Mouse (Mus musculus): ENCODE data around the gene Enpp6.

Enpp6 gene

DNA sequence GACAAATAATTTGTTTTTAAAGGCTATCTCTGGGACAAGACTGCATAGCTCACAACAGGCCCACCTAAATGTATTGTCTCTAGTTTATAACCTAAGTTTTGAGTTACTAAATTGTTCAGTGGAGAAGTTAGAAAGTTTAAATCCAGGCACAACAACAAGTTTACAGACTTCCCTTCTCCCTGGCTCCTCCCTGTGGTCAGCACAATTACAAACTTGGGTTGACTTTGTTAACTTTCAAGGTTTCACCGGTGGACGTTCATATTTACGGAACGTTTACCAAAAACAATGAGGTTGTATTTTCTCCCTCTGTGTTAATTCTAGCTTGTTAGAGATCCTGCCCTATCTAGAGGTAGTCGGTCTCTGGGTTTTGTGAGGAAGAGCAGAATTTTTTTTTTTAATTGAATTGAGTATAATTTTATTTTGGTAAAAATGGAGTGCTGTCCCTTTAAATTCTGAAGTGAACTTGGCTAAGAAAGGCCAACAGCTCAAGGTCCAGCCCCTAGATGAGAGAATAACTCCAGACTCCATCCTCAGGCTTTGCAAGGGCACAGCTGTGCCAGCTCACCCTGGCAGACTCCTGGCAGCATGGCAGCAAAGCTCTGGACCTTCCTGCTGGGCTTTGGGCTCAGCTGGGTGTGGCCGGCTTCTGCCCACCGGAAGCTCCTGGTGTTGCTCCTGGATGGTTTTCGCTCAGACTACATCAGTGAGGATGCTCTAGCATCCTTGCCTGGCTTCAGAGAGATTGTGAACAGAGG, at the start of gene Enpp6:
TSS of gene Enpp6 (plus strand) at position 502 of the 755 bp plus-strand sequence.
- DNase-seq (ENCODE audit: low spot score) = no peak

DNA sequence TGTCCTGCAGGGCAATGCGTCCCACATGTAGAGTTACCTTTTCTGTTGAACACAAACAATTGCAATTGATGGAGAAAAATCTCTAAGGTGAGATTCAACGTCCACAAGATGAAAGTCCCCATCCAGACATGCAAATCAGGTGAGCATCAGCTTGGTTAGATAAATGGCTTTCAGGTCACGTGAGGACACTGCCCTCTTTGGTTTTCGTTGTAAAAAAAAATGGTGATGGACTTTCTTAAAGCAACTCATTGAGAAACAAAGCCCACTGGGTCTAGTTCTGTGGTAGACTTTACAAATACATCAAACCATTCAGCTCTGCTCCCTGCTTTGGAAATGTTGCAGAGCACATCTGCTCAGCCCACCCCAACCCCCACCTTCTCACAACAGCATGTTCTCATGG, 48.5 kb upstream of the Enpp6 start:
- DNase-seq (ENCODE audit: low spot score) = no peak

DNA sequence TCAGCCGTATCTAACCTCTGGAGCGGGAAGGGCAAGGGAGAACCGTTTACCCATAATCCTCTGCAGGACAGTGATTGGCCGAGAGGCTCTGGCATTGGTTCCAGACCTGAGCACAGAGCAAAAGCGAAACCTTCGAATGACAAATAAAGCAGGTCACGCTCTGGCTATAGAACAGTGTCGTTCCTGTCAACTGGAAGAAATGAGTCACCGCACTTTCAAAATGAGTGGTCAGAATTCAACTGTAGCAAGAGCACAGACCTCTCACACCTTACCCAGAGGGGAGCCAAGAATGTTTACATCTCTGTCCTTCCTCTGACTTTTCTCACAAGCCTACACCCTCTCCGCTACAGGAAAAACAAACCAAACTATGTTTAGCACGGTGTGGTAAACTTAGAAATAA, 45.4 kb upstream of the Enpp6 start:
- no peak for DNase-seq (ENCODE audit: low spot score)

DNA sequence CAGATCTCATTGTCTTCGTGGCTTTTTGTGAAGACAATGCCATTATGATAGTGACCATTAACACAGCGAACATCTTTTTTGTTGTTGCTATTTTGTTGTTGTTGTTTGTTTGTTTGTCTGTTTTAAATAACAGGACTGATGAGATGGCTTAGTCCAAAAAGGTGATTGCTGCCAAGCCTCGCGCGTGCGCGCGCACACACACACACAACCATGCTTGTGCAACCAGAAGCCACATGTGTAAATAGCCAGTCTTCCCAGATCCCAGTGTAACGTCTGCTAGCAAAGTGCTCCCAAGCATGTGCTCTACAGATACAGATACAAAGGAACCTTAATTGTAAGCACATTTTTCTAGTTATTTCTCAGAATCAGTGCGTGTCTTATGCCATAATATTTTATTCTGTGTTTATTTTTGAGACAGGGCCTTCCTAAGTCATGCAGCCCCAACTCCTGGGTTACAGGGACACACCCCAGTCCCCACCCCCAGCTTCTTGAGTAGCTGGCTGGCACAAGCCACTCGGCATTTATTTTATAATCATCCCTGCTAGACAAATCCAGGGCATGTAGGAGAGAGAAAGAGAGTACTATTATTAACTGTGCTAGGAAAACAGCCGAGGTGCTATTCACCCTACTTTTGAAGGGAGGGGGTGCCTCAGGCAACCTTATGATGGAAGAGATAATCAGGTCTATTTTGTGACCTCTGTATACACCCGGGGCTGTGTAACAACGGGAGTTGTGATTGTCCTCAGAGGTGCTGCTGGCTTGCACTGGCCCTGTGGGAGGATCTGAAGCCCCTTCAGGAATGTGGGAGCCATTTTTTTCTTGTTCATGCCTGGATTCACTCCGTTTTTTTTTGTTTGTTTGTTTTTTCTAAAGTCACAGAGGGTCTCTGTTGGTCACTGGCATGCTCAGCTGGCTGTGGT, 44.7 kb upstream of the Enpp6 start:
- no peak for DNase-seq (ENCODE audit: low spot score)

DNA sequence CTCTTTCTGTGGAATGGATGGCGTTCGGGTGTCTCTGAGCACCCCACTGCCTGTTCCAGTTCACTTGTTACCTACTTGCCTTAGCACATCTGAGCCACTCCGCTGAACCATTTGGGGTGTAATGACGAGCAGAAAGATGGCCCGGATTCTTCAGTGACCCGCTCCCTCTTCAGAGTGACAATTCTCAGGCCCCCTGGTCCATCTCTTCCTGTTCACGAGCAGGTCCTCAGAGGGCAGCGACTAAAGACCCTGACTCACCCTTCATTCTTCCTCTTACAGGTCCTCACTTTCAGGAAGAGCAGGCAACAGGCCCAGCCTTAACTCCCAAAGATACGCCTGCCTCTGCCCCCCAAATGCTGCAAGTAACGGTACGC, 44.0 kb upstream of the Enpp6 start:
- DNase-seq (ENCODE audit: low spot score) = no peak

DNA sequence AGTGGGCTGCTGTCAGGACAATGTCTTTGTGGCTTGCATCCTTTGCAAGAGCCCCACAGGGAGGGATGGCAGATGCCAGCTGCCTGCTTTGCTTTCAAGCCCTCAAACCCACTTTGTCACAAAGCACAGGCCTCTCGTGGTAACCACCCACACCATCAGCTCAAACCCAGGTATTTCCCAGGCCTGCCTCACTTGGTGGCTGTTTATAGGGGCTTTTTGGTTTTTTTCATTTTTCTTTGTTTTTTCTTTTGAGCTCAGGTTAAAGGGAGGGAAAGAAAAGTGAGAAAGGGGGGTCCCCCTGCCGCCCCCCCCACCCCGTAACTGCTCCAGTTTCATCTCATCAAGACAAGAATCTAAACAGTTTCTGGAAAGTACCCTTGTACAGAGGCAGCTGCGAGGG, 43.4 kb upstream of the Enpp6 start:
- no peak for DNase-seq (ENCODE audit: low spot score)

DNA sequence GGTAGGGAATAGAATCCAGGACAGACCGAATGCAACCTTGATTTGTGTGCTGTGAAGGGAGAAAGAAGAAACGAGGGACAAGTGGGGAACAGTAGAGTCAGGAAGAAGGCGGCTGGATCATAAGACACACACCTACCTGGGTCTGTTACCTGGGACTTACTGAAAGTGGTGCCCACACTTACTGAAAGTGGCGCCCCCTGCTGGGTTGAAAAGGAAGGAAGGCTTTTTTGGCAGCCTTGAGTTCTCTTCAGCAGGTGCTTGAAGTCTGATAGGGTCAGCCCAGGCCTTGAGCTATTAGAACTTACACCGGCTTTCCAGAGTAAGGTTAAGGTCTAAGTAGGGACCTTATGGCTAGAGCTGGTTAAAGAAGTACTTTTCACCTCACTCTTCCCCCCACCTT, 40.5 kb upstream of the Enpp6 start:
- DNase-seq (ENCODE audit: low spot score) = peak; percentile 12

DNA sequence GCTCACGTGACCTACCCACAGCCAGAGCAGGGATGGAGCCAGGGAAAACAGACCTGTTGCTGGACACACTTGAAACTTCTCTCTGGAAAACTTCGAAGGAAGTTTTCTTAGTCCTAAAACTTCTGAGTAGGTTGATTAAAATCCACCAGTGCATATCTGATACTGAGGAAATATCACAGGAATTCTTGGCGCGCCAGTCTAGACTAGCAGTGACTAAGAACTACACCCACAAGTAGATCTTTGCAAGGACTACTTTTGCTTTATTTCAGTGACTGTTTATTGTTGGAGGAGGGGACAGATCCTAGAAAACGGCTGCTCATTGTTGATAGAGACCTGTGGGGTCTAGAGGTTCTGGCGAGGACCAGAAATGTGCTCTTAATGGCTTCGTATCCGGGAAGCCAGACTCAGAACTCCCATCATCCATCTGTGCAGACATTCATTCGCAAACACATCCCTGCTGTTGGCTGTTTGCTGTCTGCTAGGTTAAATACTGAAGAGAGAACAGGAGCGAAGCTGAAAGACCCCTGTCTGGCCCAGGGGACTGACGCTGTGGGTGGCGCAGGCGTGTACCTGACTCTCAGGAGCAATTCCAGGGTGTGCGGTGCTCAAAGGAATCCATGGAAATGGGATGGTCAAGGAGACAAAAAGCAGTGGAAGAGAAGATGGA, 38.5 kb upstream of the Enpp6 start:
- no peak for DNase-seq (ENCODE audit: low spot score)

DNA sequence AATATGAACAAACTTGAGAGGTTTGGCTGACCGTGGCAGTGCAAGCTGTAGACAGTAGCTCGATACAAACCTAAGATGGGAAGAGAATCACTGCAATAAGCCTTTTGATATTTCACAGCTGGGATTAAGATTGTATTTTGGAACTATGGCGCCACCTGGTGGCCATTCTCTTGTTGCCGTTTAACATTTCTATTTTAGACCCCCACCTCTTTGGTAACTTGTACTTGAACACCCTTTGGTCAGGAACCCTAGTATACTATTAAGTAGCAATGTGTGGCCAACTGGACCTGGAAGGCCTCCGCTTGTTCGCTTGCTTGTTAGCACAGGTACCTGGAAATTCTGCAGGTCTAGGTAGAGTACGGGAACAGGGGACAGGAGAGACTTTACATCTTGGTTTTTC, 33.2 kb upstream of the Enpp6 start:
- peak; percentile 66 for DNase-seq (ENCODE audit: low spot score)

DNA sequence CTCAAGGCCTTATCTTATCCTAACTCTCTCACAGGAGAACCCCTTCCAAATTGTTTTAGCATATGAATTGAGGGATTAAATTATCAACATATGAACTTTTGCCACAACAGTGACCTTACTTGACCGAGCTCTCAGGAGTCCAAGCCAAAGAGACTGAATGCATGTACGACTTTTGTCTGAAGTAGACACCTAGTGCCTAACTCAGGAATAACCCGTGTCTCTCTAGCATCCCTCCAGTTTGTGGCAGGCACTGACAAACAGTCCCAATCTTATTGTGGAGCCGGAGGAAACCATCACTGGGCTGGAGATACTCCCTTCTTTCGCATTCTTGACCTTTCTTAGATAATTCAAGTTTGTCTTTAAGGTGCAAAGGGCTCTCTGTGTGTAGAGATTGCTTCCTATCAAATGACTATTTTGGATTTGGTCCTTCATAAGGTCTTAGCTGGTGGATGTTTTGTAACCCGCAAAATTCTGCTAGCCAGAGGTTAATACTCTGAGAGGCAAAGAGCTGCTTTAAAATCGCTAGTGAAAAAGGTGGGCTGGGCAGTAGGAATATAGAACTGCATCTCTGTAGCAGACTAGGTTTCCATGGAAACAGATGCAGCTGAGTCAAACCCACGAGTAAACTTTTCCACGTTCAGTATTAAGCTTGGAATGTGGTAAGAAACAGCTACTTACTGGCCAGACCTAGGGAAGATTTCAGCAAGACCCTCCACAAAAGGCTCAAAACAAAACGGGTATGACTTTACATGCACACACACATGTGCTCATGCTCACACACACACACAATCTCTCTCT, 23.9 kb upstream of the Enpp6 start:
- no peak for DNase-seq (ENCODE audit: low spot score)

DNA sequence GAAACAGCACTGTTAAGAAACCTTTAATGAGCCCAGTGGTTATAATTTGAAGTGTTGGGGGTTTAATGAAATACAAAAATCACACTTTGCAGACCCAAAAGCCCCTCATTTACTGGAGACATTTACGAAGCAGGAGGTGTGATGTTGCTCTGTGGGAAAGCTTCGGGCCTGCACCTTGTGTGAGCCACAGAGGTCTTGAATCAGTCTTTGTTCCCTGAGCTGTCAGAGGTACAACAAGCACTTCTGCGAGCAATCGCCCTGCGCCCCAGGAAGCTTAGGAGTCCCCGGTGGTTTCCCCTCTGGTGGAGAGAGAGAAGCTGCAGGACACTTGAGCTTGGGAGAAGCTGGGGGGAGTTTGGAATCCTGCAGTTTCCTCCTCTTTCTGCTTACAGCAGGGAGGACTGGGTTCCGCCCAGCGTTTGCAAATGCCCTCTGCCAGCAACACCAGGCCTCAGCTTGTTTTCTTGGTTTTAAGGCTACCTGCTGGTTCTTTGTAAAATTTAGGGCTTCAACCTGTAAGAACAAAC, 23.0 kb upstream of the Enpp6 start:
- DNase-seq (ENCODE audit: low spot score) = no peak

DNA sequence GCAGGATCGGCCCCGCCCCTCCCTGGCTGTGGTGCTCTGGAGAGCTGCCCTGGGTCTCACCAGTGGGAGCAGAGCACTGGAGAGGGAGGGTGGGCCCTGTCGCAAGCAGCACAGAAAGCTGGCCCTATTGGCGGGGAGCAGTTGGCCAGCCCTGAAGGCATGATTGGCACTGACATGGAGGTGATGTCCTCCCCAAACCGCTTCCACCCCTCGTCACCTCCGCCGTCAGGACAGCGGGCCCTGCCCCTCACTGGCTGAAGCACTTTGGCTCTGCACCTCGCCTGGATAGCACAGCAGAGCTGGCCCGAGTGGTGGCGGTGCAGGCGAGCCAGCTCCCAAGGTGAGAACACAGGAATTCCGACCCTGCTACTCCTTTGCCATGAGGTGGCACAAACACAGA, 20.9 kb upstream of the Enpp6 start:
- DNase-seq (ENCODE audit: low spot score) = no peak

DNA sequence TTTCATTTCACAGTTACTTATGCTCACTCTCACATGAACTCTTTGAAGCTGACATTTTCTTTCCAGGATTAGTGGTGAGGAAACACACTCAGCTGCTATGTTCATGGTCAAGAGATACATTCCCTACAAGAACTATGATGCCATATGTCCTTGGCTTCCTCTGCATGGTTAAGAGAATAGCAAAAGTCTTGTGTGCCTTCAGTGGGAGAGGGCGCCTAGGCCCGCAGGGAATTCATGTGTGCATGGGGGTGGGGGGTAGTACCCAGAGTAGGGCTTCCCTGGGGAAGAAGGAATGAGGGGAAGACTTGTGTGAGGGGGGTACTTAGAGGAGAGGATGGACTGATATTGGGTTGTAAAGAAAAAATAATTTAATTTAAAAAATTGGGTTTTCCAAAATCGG, 18.0 kb upstream of the Enpp6 start:
- no peak for DNase-seq (ENCODE audit: low spot score)

DNA sequence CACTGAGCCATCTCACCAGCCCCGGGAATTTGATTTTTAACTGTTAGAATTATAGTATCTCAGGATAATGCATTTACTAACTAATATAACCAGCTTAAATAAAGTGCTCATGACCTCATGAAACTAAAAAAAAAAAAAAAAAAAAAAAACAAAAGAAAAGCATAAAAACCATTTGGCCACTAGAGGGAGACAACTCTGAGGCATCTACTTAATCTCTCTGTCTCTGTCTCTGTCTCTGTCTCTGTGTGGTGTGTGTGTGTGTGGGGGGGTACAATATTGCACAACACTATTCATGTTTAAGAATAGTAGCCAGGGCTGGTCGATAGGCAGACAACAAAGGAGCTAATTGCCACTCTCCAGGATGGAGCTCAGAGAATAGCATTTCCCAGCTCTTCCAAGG, 17.3 kb upstream of the Enpp6 start:
- no peak for DNase-seq (ENCODE audit: low spot score)

DNA sequence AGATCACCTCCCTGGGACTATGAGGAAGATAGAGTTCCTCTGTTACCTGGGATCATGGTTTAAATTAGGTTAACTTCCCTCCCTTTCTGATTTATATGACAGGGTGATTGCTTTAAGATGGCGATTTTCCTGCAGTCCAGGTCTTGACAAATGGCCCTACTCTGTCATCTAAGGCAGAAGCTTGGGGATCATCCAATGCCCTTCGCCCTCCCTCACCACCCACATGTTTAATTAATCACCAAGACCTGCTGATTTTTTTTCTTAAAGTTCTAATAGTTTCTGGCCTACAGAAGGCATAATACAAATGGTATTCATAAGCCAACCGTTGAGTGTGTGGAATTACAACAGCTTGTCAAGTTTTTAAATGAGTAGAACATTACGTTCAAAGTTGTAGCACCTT, 9.3 kb upstream of the Enpp6 start:
- DNase-seq (ENCODE audit: low spot score) = no peak

DNA sequence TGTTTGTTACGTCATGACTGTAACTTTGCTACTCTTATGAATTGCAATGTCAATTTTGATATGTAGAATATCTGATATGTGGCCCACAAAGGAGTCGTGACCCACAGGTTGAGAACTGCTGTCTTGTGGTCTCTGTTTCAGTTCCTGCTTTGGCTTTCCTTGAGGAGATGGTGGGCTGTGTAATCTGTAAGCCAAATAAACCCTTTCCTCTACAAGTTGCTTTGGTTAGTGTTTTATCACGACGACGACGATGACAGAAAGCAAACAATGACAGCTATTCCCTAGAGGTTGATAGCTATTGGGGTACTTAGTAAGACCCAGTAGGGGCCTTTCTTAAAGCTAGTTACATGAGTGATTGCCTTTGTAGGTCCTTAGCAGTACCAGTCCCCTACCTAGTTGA, 4.5 kb upstream of the Enpp6 start:
- no peak for DNase-seq (ENCODE audit: low spot score)

DNA sequence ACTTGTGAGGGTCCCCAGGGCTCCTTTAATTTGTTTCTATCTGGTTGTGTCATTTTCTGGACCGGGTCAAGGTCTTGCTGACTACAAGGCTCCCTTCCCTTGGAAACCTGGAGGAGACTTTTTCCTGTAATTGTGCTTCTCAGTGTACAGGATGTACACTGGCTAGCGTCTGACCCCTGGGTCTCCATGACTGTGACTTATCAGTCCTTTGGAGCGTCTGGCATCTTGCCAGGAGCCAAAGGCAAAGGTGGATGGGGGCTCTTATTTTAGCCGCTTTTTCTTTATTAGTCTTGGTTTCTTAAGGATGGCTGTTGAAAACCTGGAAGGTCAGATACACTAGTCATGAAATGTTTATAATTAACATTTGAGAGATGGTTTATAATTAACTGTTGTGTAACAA, 3.9 kb upstream of the Enpp6 start:
- DNase-seq (ENCODE audit: low spot score) = no peak

DNA sequence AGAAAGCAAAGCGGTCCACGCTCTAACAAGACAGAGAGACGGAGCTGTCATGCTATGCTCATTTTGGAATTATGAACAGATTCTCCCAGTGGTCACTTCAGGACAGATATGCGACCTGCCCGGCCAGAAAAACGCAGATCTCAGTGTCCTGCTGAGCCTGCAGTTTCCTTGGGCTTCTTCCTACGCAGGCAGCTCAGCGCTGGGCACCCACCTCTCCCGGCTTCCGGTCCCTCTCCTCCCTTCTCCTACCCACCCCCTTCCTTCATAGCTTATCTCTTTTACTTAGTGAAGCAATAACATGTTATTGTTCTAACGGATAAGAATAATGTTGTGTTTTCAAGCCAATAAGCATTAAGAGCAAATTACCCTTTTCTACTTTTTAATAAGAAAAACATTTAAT, 2.0 kb upstream of the Enpp6 start:
- DNase-seq (ENCODE audit: low spot score) = no peak

DNA sequence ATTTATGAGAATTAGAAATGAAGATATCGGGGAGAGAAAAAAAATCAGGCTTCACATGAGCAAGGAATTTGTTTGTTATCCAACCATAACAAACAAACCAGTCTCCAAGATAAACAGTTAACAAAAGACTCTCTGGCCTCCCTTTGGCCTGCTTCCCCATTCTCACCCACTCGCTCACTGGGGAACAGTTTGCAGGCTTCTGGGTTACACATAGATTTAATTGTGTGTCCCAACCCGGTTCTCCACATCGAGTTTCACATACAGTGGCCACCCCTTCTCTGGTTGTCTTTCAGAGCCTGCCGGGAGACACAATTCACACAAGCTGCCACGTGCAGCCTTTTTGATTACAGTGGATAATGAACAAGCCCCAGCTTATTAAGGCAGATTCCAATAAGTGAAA, 1.7 kb downstream of the Enpp6 start:
- no peak for DNase-seq (ENCODE audit: low spot score)

DNA sequence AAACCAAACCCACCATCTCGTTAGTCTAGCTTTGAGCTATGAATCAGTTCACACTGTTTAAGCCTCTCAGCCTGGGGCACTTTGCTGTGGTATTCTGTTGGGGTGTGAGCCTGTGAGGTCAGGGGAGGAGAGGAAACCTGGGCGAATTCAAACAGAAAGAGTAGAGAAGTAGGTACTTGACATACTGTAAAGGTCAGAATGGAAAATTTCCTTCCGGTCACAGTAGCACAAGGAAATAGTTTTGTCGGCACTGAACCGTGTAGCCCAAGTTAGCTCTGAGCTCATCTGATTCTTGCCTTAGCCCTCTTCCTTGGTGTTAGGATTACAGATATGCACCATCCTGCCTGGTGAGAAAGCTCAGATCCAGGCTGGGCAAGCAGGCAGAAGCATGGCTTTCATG, 4.4 kb downstream of the Enpp6 start:
- DNase-seq (ENCODE audit: low spot score) = no peak

DNA sequence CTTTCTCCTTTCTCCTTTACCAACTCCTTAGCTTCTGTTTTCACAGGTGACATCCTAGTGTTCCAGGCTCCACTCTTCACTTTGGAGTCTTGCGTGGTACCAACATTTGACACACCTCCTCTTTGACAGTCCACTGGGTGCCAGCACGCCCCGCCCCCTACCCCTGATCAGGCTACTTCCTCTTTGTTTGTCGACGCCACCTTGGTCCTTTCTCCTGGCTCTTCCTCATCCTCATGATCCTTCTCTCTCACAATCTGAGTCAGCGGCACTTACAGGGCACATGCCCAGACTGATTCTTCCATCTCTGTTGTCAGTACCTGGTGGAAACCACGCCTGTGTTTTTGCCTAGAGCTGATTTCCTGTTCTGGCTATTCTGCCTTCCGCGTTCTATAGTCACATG, 5.9 kb downstream of the Enpp6 start:
- no peak for DNase-seq (ENCODE audit: low spot score)

Data from c-Kit-positive CD71-positive TER-119-positive erythroid progenitor cells, embryonic 14.5 days (primary cell).